Mouse (Mus musculus) layer of hippocampus, adult 2 months (tissue): ENCODE results near the gene Gpank1. TPM values are rescaled to one million over a fixed set of nuclear protein-coding genes. Genes with fewer than 3 reads are reported as not detected.

Experiments
- DNase-seq, 2 experiments: peaks; one replicate each; pipeline ENCODE4 v3.0.0; 2022; ENCODE audit warnings: low spot score in 2 of 2
- H3K27ac ChIP-seq: fragments of 200-600 bp; 2 replicates; pipeline ENCODE4 v1.8.1; 2022
- H3K4me3 ChIP-seq: fragments of 200-600 bp; 2 replicates; pipeline ENCODE4 v1.8.1; 2022; ENCODE audit warnings: mild to moderate bottlenecking
- CTCF ChIP-seq: fragments of 200-600 bp; conservative IDR thresholded peaks from 2 replicates; pipeline ENCODE4 v1.8.1; 2022; ENCODE audit warnings: antibody characterized with exemption, mild to moderate bottlenecking, moderate library complexity
- total RNA-seq, 2 experiments: library from RNA; stranded (reverse); gene quantifications; 2 replicates each; pipeline ENCODE4 v1.2.3; 2021

Gene Gpank1
- total RNA-seq, 2 experiments from 2014 or later: 15.0 to 15.9 TPM

DNA sequence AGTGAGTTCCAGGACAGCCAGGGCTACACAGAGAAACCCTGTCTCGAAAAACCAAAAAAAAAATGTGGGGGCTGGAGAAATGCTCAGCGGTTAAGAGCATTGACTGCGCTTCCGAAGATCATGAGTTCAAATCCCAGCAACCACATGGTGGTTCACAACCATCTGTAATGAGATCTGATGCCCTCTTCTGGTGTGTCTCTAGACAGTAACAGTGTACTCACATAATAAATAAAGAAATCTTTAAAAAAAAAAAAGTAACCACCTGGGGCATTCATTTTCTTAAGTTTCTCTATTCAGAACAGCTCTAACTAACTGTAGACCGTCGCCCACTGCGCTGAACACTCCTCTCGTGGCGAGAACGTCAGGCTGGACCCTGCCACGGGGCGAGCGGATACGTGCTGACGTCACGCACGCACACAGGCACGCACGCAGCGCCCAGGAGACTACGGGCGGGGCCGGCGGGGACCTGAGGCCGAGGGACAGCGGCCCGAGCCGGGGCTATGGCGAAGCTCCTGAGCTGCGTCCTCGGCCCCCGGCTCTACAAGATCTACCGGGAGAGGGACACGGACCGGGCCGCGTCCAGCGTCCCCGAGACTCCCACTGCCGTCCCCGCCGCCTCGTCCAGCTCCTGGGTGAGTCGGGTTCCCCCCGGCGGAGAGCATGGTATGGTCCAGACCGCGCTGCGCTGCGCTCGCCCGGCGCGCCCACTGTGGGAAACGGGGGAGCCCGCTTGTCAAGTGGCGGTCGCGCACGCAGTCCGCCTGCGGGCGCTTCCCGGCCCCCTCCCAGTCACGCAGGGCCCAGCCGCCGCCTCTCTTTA lies 32.2 kb upstream of the Gpank1 start, which contains the start of gene Abhd16a:
TSS of gene Abhd16a (plus strand) at position 439 of the 820 bp plus-strand sequence.
- Histone ChIP-seq H3K27ac (peak within 1 kb of the TSS; percentile 100), H3K4me3 (peak within 1 kb of the TSS; percentile 82)
- TF ChIP-seq CTCF: peak; percentile 61
- peak; percentile 93 for DNase-seq

DNA sequence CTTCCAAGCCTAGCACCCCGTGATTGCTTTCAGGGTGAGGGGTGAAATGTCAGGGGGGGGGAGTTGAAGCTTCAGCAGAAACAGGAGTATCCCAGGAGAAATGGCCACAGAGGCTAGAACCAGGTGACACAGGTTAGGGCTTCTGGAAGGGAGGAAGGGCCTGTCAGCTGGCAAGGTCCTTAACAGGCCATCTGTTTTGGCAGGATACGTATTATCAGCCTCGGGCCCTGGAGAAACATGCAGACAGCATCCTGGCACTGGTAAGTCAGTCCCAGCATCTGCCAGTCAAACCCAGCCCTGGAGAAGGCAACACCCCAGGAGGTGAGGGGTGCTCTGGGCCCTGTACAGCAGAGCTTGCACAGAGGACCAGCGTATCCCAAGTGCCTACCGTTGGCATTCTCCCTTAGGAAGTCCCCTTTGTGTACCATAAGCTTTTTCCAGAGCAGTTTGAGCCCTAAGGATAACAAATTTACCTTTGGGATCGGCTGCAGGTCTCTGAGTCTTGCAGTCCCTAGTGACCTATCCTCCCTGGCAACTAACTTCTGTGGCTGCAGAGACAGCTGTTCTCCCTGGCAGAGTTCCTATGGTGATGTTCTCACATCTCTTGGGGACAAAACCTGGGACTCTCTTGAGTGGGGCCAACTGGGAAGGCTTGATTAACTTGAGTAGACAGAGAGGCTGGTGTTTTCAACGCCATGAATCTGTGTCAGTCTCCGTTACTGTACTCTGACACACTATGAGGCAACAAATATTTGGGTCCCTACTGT lies 30.9 kb upstream of the Gpank1 start:
- peak overlapping the region; percentile 82 for H3K4me3 ChIP-seq
- no peak for DNase-seq
- no peak for TF ChIP-seq CTCF
- peak overlapping the region; percentile 100 for H3K27ac ChIP-seq

DNA sequence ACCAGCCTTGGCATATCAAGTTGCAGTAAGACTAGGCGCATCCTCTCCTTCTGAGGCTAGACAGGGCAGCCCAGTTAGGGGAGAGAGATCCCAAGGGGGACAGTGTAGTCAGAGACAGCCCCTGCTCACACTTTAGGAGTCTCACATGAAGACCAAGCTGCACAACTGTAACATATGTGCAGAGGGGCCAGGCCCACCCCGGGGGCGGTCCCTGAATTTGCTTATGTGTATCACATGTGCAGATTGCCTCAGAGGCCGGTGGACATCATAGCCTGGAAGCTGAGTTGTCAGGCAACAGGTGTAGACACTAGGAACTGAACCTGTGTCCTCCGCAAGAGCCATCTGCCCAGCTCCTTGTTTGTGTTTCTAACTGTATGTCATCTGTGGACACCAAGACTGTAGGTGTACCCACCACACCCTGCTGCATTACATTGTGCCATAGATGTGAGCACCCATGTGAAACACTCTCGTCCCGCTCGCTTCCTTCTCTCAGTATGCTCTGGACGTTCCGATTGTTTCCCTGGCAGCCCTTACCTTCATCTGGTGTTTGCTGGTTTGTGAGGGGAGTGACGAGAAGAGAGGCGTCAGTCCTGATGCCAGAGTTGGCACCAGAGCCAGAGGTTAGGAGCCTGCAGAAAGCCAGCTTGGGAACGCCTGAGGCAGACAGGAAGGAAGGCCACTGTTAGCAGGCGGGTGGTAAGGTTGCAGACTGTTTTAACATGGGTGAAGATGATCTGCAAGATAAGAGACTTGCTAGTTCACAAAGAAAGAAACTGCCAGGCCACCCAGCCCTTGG lies 28.7 kb upstream of the Gpank1 start:
- H3K4me3 ChIP-seq: no peak overlapping the region; the same call in 1 of the 2 replicates
- DNase-seq: no peak
- H3K27ac ChIP-seq: peak overlapping the region; percentile 25; the same call in 1 of the 2 replicates
- no peak for TF ChIP-seq CTCF

DNA sequence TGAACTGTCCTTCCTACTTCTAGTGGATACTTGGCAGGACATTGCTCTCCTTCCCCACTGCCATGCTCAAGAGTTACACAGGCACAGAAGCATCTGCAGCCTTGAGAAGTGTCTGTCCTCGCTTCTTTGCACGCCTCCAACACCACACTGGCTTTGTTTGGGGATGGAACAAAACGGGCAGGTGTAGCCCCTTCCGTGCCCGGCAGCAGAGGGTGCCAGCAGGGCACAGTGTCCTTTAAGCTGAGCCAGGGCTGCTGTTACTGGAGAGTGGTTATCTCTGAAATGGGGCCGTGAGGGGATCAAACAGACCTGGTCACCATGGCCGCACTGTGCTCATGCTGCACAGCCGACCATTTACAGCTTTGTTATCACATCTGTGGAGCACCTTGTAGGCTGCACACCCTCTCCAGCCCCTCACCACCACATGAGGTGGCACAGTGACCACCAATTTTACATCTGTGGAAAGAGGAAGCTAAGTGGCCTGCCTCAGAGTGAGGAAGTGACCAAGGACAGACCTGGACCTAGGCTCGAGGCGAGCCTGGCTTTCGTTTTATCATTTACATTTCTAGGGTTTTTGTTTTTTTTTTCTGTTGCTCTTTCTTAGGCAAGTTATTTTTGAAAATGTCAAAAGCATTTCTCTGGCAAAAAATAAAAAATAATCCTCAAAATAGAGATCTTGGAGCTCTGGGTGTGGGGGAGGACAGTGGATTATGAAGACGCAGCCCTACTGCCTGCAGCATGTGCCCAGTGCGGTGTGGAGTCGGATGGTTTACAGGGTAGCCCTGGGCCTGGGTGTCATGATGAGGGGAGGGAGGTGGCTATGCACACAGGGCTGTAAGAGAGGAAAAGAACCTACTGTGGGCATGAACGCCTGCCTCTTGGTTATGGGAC lies 26.5 kb upstream of the Gpank1 start:
- no peak overlapping the region; the same call in 1 of the 2 replicates for H3K27ac ChIP-seq
- no peak for DNase-seq

DNA sequence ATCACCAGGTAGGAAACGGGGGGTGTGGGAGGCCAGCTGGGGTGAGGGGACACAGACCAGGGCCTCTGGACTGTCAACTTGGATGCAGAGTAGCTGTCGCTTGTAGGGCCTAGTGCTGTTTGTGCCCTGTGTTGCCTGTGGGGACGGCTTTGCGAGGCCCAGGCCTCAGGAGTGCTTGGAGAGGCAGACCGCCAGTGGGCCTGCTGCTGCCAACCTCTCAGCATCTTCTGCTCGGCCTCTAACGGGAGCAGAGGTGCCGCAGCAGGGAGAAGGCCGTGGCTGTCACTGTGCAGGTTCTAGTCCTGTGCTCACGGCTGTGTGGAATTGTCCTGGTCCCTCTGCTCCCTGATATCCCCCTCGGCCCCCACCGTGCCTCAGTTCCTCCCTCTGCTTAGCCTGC lies 24.7 kb upstream of the Gpank1 start:
- DNase-seq: no peak
- TF ChIP-seq CTCF: no peak
- peak overlapping the region; percentile 43; the same call in 1 of the 2 replicates for H3K27ac ChIP-seq
- no peak overlapping the region for H3K4me3 ChIP-seq

More for the DNA sequence above, 26.5 kb upstream of the Gpank1 start:
- TF ChIP-seq CTCF: no peak
- H3K4me3 ChIP-seq: no peak overlapping the region

DNA sequence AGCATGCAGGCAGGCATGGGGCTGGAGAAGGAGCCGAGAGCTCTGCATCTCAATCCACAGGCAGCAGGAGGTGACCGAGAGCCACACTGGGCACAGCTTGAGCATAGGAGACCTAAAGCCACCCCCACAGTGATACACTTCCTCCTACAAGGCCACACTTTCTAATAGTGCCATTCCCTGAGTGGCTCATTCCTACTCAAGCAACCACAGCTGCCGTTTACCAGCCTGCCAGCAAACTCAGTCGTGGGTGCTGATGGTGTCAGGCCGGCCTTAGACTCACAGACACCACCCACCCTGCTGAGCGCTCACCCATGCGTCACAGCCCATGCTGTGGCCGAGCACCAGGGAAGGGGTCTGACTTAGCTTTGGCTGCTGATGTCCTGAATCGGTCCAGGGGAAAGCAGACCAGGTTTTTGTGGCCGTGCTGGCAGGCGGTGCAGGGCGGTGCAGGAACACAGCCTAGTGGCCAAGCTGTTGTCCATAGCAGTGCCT lies 24.0 kb upstream of the Gpank1 start:
- peak; percentile 37 to 43 for DNase-seq
- TF ChIP-seq CTCF: peak; percentile 67
- H3K27ac ChIP-seq: peak overlapping the region; percentile 43; the same call in 1 of the 2 replicates
- H3K4me3 ChIP-seq: no peak overlapping the region

DNA sequence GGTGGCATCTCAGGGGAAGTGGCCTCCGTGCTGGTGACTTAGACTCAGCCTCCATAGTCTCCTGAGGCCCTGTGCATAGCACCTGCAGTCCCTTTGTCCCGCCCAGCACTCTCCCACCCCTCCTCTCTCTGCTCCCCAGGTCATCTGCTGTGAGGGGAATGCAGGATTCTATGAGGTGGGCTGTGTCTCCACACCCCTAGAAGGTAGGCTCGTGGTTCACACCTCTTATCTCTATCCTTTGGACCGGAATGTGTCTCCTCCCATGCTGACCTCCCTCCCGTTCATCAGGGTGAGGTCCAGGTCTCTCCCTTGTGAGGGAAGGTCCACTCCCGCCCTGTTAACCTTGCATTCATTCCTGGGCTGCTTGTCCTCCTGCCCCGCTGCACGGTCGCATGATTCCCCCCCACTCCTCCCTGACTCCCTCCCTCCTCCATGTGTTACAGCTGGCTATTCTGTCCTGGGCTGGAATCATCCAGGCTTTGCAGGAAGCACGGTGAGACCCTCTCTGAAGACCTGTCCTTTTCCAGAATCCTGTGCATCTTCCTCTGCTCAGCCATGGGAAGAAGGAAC lies 21.0 kb upstream of the Gpank1 start:
- no peak for DNase-seq
- TF ChIP-seq CTCF: no peak
- no peak overlapping the region for H3K27ac ChIP-seq
- H3K4me3 ChIP-seq: no peak overlapping the region

DNA sequence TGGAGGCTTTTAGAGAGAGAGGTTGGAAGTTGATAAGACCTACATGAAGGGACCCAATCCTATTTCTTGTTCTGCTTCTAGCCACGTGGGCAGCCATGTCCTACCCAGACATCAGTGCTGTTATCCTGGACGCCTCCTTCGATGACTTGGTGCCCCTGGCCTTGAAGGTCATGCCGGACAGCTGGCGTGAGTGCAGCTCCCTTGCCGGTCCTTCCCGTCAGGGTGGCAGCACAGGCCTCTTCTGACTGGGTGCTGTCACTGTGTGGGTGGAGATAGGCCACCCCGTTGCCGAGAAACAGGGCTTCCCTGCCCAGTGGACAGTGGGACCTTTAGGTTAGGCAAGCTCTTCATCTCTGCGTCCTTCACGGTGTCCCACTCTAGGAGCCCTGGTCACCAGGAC lies 20.1 kb upstream of the Gpank1 start:
- no peak for TF ChIP-seq CTCF
- Histone ChIP-seq H3K27ac (no peak overlapping the region), H3K4me3 (no peak overlapping the region)
- DNase-seq: no peak

DNA sequence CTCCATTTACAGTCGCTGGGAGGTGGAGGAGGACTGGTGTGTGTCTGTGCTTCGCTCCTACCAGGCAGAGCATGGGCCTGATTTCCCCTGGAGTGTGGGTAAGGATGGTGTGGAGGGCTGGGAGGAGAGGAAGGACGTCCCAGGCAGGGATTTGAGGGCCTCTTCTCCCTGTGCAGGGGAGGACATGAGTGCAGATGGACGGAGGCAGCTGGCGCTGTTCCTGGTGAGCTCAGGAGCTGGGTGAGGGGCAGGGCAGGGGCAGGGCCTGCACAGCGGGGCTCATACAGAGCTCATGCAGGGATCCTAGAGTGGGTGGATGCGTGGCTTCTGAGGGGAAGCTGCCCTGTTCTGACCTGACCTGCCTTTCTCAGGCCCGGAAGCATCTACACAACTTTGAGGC lies 19.0 kb upstream of the Gpank1 start:
- TF ChIP-seq CTCF: no peak
- Histone ChIP-seq H3K4me3 (no peak overlapping the region), H3K27ac (no peak overlapping the region)
- no peak for DNase-seq

DNA sequence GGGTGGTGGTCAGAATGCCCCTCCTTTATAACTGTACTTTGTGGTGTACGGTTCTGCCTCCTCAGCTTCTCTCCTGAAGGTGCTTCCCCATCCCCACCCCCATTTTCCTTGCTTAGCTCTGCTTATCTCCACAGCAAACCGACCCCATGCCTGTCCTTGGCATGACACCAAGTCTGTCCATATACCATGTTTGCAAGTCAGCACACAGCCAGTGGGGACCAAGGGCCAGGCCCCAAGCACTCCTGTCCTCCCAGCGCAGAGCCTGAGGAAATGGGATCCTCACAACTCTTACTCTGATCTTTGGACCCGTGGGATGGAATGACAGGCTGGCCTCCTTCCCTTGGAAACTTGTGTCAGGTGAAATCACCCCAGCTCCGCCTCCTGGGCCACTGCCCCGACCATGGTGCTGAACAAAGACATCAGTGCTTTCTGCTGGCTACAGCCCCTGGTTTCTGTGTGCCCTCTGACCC lies 18.0 kb upstream of the Gpank1 start:
- DNase-seq: no peak
- no peak for TF ChIP-seq CTCF
- Histone ChIP-seq H3K27ac (no peak overlapping the region), H3K4me3 (no peak overlapping the region)

DNA sequence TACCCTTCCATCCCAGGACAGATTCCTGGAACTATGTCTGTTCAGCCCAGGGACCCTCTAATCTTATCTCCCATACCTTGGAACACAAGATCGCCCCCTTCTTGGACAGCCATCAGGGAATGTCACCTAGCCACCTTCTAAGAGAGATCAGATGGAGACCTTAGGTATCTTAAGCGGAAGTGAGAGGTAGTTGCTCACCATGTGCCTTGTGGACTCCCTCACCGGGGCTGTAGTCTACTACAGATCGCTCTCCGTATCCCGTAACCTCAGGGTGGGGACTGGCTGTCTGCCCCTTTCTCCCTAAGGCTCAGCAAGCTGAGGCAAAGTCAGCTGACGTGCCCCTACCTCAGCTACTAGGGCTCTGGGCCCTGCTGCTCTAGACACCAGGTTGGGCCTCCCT lies 17.2 kb upstream of the Gpank1 start:
- Histone ChIP-seq H3K4me3 (no peak overlapping the region), H3K27ac (no peak overlapping the region)
- no peak for DNase-seq
- no peak for TF ChIP-seq CTCF
